Mouse (Mus musculus): ENCODE results near the gene Tmem150c. TPM values are rescaled to one million over a fixed set of nuclear protein-coding genes. Genes with fewer than 3 reads are reported as not detected.

Tmem150c gene
- polyA plus RNA-seq, 1 experiment, result not detected

DNA sequence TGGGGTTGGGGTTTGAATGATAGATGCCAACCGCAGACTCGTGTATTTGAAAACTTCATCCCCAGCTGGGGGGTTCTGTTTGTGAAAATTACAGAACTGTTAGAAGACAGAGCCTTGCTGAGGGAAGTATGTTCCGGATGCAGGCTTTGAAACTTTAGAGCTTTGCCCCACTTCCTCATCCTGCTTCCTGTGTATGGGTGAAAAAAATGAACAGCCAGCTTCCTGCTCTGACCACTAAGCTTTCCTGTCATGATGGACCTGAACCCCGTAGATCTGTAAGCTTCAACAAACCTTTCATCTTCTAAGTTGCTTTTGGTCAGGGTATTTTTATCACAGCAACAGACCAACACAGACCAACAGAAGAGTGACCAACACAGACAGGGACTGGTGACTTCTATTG, 77.6 kb downstream of the Tmem150c start:
- Histone ChIP-seq H3K4me3 (ENCODE audit: insufficient read depth, low read length) (no peak overlapping the region), H3K4me1 (ENCODE audit: control insufficient read depth, insufficient read depth, low read length) (peaks cover 10% of the 10 kb centered on the region), H3K27ac (ENCODE audit: insufficient read depth, low read depth, low read length) (peak overlapping the region; percentile 54)
- TF ChIP-seq CTCF (IDR thresholded peaks at IDR 0.05; ENCODE audit: low read depth, low read length) (no peak), POLR2A (IDR thresholded peaks at IDR 0.05; ENCODE audit: borderline replicate concordance, low read depth, low read length) (no peak)

DNA sequence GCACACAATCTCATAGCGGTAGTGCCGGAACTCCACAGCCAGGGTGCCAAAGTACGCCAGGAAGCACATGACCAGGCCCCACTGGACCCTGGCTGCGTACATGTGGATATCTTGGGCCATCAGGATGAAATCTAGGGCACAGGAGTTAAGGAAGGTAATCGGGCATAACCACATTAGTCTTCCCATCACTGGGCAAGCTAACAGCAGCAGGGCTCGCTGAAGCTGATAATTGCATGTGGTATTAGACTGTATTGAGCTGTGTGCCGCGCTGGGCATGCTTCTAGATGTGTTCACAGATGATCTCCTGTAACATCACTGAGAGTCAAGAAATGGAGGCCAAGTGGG, 79.7 kb downstream of the Tmem150c start:
- Histone ChIP-seq H3K4me1 (ENCODE audit: control insufficient read depth, insufficient read depth, low read length) (peaks cover 9% of the 10 kb centered on the region), H3K27ac (ENCODE audit: insufficient read depth, low read depth, low read length) (no peak overlapping the region), H3K4me3 (ENCODE audit: insufficient read depth, low read length) (no peak overlapping the region)
- TF ChIP-seq CTCF (IDR thresholded peaks at IDR 0.05; ENCODE audit: low read depth, low read length) (no peak), POLR2A (IDR thresholded peaks at IDR 0.05; ENCODE audit: borderline replicate concordance, low read depth, low read length) (no peak)

DNA sequence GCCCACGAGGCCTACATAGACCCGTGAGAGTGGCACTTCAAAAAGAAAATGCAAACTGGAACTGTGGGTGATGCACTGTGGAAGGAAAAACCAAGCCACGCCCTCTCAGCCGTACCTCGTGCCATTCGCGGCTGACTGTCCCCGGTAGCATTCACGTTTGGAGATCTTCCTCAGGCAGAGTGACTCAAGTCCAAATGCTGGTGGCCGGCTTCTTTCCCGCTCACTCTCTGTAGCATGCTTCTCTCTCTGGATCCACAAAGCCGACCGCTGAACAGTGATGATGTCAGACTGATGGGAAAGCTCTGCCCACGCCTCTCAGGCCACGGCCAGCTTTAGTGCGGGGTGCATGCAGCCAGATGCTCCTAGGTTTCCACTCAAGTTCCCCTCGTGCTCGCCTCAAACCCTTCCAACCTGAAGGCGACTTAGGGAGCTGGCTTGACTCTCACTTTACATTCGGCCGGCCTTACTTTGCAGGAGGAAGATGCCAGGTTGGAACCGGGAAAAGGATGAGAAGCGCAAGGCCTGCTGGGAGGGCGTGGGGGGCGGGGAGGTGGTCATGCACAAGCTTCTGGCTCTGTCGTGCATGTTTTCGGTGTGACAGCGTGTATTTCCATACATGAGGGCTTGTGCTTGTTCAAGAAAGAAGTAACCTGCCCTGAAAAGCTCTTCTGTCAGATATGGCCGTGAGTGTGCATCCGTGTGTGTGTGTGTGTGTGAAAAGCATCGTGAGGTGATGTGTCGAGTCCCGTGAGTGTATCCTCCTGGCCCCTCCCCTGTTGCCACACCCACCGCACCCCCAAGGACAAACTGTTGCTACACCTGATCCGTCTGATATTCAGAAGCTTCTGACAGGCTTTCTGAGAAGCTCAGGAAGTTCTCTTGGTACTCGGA, 80.3 kb downstream of the Tmem150c start:
- TF ChIP-seq POLR2A (IDR thresholded peaks at IDR 0.05; ENCODE audit: borderline replicate concordance, low read depth, low read length) (no peak), CTCF (IDR thresholded peaks at IDR 0.05; ENCODE audit: low read depth, low read length) (no peak)
- Histone ChIP-seq H3K4me1 (ENCODE audit: control insufficient read depth, insufficient read depth, low read length) (peaks cover 9% of the 10 kb centered on the region), H3K4me3 (ENCODE audit: insufficient read depth, low read length) (peak overlapping the region; percentile 36), H3K27ac (ENCODE audit: insufficient read depth, low read depth, low read length) (no peak overlapping the region)

DNA sequence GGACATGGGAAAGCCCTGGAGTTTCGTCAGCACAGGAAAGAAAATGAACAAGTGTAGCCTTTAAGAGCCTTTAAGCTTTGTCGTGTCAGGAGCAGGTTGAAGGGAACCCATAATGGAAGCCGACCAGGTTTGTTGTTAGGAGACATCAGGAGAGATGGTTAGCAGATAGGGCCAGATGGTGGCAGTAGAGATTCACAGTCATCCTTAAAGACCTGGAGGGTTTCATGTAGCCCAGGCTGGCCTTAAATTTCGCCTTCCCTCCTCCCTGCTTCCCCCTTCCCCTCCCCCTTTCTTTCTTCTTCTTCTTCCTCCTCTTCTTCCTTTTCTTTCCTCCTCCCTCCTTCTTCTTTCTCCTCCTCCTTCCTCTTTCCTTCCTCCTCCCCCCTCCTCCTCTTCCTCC, 85.0 kb downstream of the Tmem150c start:
- peaks cover 7% of the 10 kb centered on the region for H3K4me1 ChIP-seq (ENCODE audit: control insufficient read depth, insufficient read depth, low read length)
- no peak overlapping the region for H3K27ac ChIP-seq (ENCODE audit: insufficient read depth, low read depth, low read length)
- no peak for TF ChIP-seq POLR2A (IDR thresholded peaks at IDR 0.05; ENCODE audit: borderline replicate concordance, low read depth, low read length)
- H3K4me3 ChIP-seq (ENCODE audit: insufficient read depth, low read length), result no peak overlapping the region

DNA sequence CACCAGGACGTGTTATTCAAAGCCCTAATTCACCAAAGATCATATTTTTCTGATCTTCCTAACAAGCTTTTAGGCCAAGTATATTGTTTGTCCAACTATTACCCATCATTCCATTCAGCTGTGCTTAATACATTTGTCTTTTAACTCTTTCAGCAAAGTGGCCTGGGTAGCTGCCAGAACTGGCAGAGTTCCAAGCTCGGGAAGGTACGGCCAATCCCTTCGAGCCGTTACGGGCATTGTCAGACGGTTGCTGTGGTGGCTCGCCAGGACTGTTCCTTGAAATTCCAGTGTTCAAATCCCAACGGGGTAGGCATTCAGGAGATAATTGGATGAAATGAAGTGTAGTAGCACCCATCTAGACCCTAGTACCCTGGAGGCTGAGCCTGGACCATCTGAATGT, 87.1 kb downstream of the Tmem150c start:
- TF ChIP-seq CTCF (IDR thresholded peaks at IDR 0.05; ENCODE audit: low read depth, low read length) (no peak), POLR2A (IDR thresholded peaks at IDR 0.05; ENCODE audit: borderline replicate concordance, low read depth, low read length) (no peak)

DNA sequence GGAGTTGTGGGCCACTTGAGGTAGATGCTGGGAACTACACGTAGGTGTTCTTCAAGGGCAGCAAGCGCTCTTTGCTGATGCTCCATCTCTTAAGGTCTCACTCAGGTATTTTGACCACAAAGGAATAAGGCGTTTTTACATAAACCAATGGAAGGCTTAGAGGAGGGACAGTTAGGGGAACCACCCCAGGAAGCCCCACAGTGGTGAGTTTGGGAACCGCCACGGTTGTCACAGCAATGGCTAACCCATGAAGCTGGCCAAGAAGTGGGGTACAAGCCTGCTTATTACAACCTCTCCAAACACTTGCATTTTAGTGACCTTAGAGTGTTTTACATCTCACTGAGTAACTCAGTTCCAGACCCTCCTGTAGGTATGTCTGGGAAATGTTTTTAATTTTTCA, 88.1 kb downstream of the Tmem150c start:
- H3K4me1 ChIP-seq (ENCODE audit: control insufficient read depth, insufficient read depth, low read length), result no peaks in the 10 kb centered on the region
- H3K4me3 ChIP-seq (ENCODE audit: insufficient read depth, low read length), result no peak overlapping the region
- no peak for TF ChIP-seq POLR2A (IDR thresholded peaks at IDR 0.05; ENCODE audit: borderline replicate concordance, low read depth, low read length)
- TF ChIP-seq CTCF (IDR thresholded peaks at IDR 0.05; ENCODE audit: low read depth, low read length), result no peak
- H3K27ac ChIP-seq (ENCODE audit: insufficient read depth, low read depth, low read length), result no peak overlapping the region

More for the DNA sequence above, 87.1 kb downstream of the Tmem150c start:
- no peaks in the 10 kb centered on the region for H3K4me1 ChIP-seq (ENCODE audit: control insufficient read depth, insufficient read depth, low read length)
- H3K4me3 ChIP-seq (ENCODE audit: insufficient read depth, low read length), result no peak overlapping the region
- H3K27ac ChIP-seq (ENCODE audit: insufficient read depth, low read depth, low read length), result no peak overlapping the region

DNA sequence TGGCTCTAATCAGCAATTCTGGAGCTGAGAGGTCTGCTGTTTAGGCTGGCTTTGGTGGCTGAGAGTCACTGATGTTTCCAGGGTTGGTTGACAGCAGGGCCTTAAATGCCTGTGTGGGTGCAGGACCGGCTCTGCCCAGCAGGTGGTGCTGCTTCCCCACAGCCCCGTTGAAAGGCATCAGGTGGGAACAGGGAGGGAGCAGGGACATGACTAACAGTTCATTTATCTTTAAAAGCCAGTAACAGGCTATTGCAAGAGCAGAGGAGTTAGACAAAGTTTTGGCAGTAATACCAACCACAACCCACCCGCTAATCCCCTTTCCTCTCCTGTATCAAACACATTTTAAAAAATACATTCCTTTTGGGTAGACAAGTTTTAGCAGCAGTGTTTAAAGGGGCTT, 89.4 kb downstream of the Tmem150c start:
- TF ChIP-seq CTCF (IDR thresholded peaks at IDR 0.05; ENCODE audit: low read depth, low read length) (peak; percentile 81), POLR2A (IDR thresholded peaks at IDR 0.05; ENCODE audit: borderline replicate concordance, low read depth, low read length) (no peak)
- H3K4me3 ChIP-seq (ENCODE audit: insufficient read depth, low read length), result no peak overlapping the region
- no peaks in the 10 kb centered on the region for H3K4me1 ChIP-seq (ENCODE audit: control insufficient read depth, insufficient read depth, low read length)
- H3K27ac ChIP-seq (ENCODE audit: insufficient read depth, low read depth, low read length), result no peak overlapping the region

DNA sequence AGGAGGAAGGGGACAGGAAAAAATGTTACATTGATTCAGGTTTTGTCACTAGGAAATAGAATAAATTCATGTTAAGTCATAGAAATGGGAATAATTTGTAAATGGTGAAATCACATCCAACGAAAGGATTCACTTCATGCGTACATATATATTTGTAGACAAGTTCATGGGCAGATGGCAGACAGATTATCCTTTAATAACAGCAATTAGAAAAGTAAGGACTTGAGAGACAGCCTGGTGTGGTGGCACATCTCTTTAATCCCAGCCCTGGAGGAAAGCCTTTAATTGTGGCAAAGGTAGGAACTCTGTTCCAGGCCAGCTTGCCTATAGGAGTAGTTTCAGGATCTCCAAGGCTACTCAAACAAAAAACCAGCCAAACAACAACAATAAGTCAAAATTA, 90.1 kb downstream of the Tmem150c start:
- no peak for TF ChIP-seq POLR2A (IDR thresholded peaks at IDR 0.05; ENCODE audit: borderline replicate concordance, low read depth, low read length)
- no peak for TF ChIP-seq CTCF (IDR thresholded peaks at IDR 0.05; ENCODE audit: low read depth, low read length)
- no peak overlapping the region for H3K4me3 ChIP-seq (ENCODE audit: insufficient read depth, low read length)
- H3K4me1 ChIP-seq (ENCODE audit: control insufficient read depth, insufficient read depth, low read length), result no peaks in the 10 kb centered on the region
- no peak overlapping the region for H3K27ac ChIP-seq (ENCODE audit: insufficient read depth, low read depth, low read length)

DNA sequence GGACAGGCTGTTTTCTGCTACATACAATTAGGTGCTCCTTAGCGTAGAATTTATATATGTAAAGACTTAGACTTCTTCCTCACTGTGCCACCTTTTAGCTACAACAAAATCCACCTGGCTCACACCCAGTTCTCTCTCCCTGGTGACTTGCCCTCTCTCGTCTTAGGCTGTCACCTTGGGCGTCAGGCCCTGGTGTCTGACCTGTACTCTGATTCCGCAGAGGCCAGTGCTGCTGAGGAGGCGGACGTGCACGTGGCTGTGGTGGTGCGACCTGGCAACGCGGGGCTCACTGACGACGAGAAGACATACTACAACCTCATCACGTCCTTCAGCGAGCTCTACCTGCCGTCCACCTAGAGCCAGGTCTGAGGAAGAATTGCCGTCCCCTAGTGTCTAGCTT, 92.0 kb downstream of the Tmem150c start:
- Histone ChIP-seq H3K27ac (ENCODE audit: insufficient read depth, low read depth, low read length) (no peak overlapping the region), H3K4me1 (ENCODE audit: control insufficient read depth, insufficient read depth, low read length) (no peaks in the 10 kb centered on the region), H3K4me3 (ENCODE audit: insufficient read depth, low read length) (no peak overlapping the region)
- no peak for TF ChIP-seq CTCF (IDR thresholded peaks at IDR 0.05; ENCODE audit: low read depth, low read length)
- TF ChIP-seq POLR2A (IDR thresholded peaks at IDR 0.05; ENCODE audit: borderline replicate concordance, low read depth, low read length), result no peak

DNA sequence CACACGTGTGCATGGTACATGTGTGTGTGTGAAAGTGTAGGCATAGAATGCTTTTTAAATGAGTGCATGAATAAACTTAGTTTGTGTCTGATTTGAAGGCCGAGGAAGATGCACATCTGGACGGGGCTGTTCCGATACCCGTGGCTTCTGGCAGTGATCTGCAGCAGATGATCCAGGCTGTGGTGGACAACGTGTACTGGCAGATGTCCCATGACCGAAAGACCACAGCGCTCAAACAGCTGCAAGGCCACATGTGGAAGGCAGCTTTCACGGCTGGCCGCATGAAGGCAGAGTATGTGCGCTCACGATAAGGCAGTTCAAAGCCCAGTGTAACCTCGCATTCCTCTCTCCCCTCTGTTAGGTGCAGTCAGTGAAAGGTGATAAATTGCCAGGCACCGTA, 98.7 kb downstream of the Tmem150c start:
- TF ChIP-seq POLR2A (IDR thresholded peaks at IDR 0.05; ENCODE audit: borderline replicate concordance, low read depth, low read length) (no peak), CTCF (IDR thresholded peaks at IDR 0.05; ENCODE audit: low read depth, low read length) (no peak)
- Histone ChIP-seq H3K4me1 (ENCODE audit: control insufficient read depth, insufficient read depth, low read length) (no peaks in the 10 kb centered on the region), H3K4me3 (ENCODE audit: insufficient read depth, low read length) (no peak overlapping the region), H3K27ac (ENCODE audit: insufficient read depth, low read depth, low read length) (no peak overlapping the region)
